Mouse (Mus musculus) liver, adult 2 months (tissue): Measurements from ENCODE around the gene Fn1. TPM values are rescaled to one million over a fixed set of nuclear protein-coding genes. Genes with fewer than 3 reads are reported as not detected.

Experiments
- DNase-seq: peaks from one replicate; pipeline ENCODE4 v3.0.0-alpha.2; 2011; ENCODE audit warnings: low read depth, low spot score; ENCODE audit errors: extremely low read depth
- H3K27ac ChIP-seq: fragments of 200-500 bp; replicated peaks from 2 replicates; pipeline ENCODE4 v1.5.1; 2012; ENCODE audit warnings: low read depth, mild to moderate bottlenecking, control low read depth, inconsistent platforms, low read length; ENCODE audit not compliant: insufficient read depth
- H3K27me3 ChIP-seq: fragments of 200-500 bp; 2 replicates; pipeline ENCODE4 v1.6.1; 2012; ENCODE audit warnings: mild to moderate bottlenecking, moderate library complexity, low read length, inconsistent platforms; ENCODE audit not compliant: control insufficient read depth, insufficient read depth
- H3K36me3 ChIP-seq: fragments of 200-500 bp; 2 replicates; pipeline ENCODE4 v1.6.1; 2012; ENCODE audit warnings: low read length, inconsistent platforms; ENCODE audit not compliant: control insufficient read depth, insufficient read depth
- H3K4me1 ChIP-seq: fragments of 200-500 bp; 2 replicates; pipeline ENCODE4 v1.6.1; 2011; ENCODE audit warnings: low read length; ENCODE audit not compliant: control insufficient read depth, insufficient read depth
- H3K4me3 ChIP-seq: fragments of 200-500 bp; 2 replicates; pipeline ENCODE4 v1.5.1; 2011; ENCODE audit warnings: low read depth, mild to moderate bottlenecking, control low read depth, low read length, moderate library complexity; ENCODE audit not compliant: insufficient read depth
- H3K79me2 ChIP-seq: fragments of 200-500 bp; 2 replicates; pipeline ENCODE4 v1.6.1; 2012; ENCODE audit warnings: inconsistent platforms, mild to moderate bottlenecking, low read length, moderate library complexity; ENCODE audit not compliant: control insufficient read depth, insufficient read depth
- H3K9ac ChIP-seq: fragments of 200-500 bp; 2 replicates; pipeline ENCODE4 v1.6.1; 2012; ENCODE audit warnings: low read depth, mild to moderate bottlenecking, control low read depth, inconsistent platforms, low read length
- CTCF ChIP-seq: fragments of 200-500 bp; IDR thresholded peaks from 2 replicates; pipeline ENCODE4 v1.5.1; 2011; ENCODE audit warnings: low read depth, low read length, control low read depth
- POLR2A ChIP-seq: fragments of 200-500 bp; IDR thresholded peaks from 2 replicates; pipeline ENCODE4 v1.6.1; 2011; ENCODE audit warnings: low read length, control low read depth; ENCODE audit not compliant: insufficient read depth; ENCODE audit errors: extremely low read depth
- WGBS: fragments of 180-500 bp; shearing (Covaris S2); methylation state at CpG from one replicate; pipeline ENCODE4 v1.1.7; 2018; 5-methylcytosine and 5-hydroxymethylcytosine counted together
- polyA plus RNA-seq: library from polyadenylated mRNA; depleted of rRNA; stranded (reverse); fragments of >200 nt; gene quantifications from 2 replicates; pipeline ENCODE4 v1.2.3, GENCODE M21; 2012
- total RNA-seq: library from RNA; depleted of rRNA; stranded (reverse); fragments of >200 nt; gene quantifications from 2 replicates; pipeline ENCODE4 v1.2.3, GENCODE M21; 2014

The Fn1 gene
- total and polyA plus RNA-seq, 2 experiments, result 530 to 698 TPM

DNA sequence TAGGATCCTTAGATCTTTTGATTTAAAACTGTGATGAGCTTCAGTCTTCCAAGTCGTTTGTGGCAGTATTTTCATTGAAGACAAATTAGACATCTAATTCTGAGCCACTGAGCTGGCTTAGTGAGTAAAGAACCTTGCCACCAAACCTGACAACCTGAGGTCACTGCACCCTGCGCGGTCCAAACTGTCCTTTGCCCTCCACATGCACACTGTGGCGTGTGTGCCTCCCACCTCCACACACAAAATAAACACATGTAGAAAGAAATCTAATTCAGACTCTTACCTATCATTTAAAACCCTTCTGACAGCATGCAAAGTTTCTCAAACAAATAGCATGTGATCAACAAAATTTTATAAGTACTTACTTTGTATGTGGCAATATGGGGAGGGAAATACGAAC is 6.2 kb downstream of the Fn1 start:
- H3K36me3 ChIP-seq, result peaks cover 76% of the 10 kb centered on the region
- H3K4me1 ChIP-seq, result peaks cover 14% of the 10 kb centered on the region
- peaks cover 10% of the 10 kb centered on the region for H3K79me2 ChIP-seq
- H3K27ac ChIP-seq, result peak overlapping the region; percentile 35; the same call in 1 of the 2 replicates
- DNase-seq, result peak; percentile 92
- TF ChIP-seq POLR2A (no peak), CTCF (no peak)
- no peaks in the 10 kb centered on the region for H3K27me3 ChIP-seq
- no peak overlapping the region for H3K9ac ChIP-seq
- 24% methylated on average over 5 of the region's 5 CpGs for WGBS
- H3K4me3 ChIP-seq, result peak overlapping the region; percentile 12; the same call in 1 of the 2 replicates

DNA sequence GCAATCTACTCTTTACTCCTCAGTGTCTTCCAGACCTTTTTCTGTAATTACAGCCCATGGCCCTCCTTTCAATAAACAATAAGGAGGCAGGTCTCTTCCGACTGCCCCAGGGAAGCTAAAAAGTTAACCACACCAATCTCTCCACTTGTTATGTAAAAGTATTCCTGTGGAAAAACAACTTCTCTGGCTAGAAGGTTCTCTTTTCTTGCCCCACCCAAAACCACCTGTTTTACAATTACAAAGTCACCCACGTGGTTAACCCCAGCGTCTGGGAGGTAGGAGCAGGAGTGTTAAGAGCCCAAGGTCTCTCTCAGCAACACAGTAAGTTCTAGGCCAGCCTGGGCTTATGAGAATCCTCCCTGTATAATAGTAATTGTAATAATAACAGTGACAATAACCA is 7.0 kb downstream of the Fn1 start:
- TF ChIP-seq POLR2A (no peak), CTCF (no peak)
- H3K27me3 ChIP-seq, result no peaks in the 10 kb centered on the region
- H3K79me2 ChIP-seq, result peaks cover 10% of the 10 kb centered on the region
- H3K4me1 ChIP-seq, result peaks cover 17% of the 10 kb centered on the region
- H3K9ac ChIP-seq, result no peak overlapping the region
- WGBS, result 45% methylated on average over 3 of the region's 3 CpGs
- peaks cover 84% of the 10 kb centered on the region for H3K36me3 ChIP-seq
- no peak for DNase-seq
- H3K4me3 ChIP-seq, result no peak overlapping the region
- H3K27ac ChIP-seq, result peak overlapping the region; percentile 8; the same call in 1 of the 2 replicates

DNA sequence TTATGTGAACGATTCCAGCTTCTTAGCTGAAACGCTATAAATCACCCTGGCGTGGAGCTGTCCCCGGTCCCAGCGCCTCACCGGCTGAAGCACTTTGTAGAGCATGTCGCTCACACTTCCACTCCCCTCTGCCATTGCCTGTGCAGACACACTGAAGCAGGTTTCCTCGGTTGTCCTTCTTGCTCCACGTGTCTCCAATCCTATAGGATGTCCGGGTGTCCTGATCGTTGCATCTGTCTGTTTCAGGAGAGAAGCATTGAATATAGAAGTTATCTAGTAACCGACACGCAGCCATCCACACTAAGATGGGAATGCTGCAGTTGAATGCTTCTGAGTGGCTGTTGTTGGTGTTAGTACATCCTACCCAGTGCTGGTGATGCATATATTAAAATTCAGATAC is 7.5 kb downstream of the Fn1 start:
- TF ChIP-seq CTCF (no peak), POLR2A (no peak)

DNA sequence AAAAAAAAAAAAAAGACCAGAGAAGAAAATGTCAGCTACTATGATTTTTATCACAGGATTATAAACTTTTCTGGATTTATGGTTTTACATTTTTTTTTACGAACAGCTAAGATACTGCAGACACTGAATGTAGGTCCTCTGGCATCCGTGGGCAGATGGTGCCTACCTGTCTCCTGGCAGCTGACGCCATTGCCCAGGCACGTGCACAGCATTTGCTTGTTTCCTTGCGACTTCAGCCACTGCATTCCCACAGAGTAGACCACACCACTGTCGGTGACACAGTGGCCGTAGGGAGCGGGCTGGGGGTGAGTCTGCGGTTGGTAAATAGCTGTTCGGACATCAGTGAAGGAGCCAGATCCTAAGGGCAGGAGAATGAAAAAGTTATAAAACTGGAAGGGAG is 10.2 kb downstream of the Fn1 start:
- Histone ChIP-seq H3K4me3 (no peak overlapping the region), H3K4me1 (peaks cover 16% of the 10 kb centered on the region), H3K79me2 (0 out of 2 replicates have a peak, but pooled peaks cover under 1% of the 10 kb centered on the region), H3K27ac (no peak overlapping the region), H3K9ac (no peak overlapping the region), H3K36me3 (peaks cover 86% of the 10 kb centered on the region), H3K27me3 (no peaks in the 10 kb centered on the region)
- WGBS, result 75% methylated on average over 10 of the region's 10 CpGs
- no peak for TF ChIP-seq POLR2A
- no peak for TF ChIP-seq CTCF
- no peak for DNase-seq

More for the DNA sequence above, 7.5 kb downstream of the Fn1 start:
- DNase-seq, result no peak
- peaks cover 10% of the 10 kb centered on the region for H3K79me2 ChIP-seq
- WGBS, result 92% methylated on average over 13 of the region's 13 CpGs
- H3K4me3 ChIP-seq, result no peak overlapping the region
- peaks cover 87% of the 10 kb centered on the region for H3K36me3 ChIP-seq
- no peaks in the 10 kb centered on the region for H3K27me3 ChIP-seq
- peaks cover 17% of the 10 kb centered on the region for H3K4me1 ChIP-seq
- H3K9ac ChIP-seq, result no peak overlapping the region
- no peak overlapping the region for H3K27ac ChIP-seq

DNA sequence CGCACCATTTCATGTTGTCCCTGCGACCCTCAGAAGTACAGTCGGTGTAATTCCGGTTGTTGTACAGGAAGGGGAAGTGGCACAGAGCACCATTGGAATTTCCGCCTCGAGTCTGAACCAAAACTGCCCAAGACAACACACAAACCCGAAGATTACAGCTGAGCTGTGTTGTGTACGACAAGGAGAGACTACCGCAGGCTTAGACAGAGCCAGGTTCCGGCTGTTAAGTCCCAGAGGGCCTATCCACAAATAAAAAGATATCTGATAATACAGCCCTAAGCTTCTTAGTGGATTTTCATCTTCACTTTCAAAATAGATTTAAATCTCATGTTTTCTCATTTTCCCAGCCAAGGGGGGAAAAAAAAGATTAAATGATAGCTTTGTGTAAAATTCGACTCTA is 11.8 kb downstream of the Fn1 start:
- Histone ChIP-seq H3K9ac (no peak overlapping the region), H3K36me3 (peaks cover 89% of the 10 kb centered on the region), H3K79me2 (no peaks in the 10 kb centered on the region), H3K27me3 (no peaks in the 10 kb centered on the region), H3K4me3 (no peak overlapping the region), H3K4me1 (peaks cover 21% of the 10 kb centered on the region), H3K27ac (no peak overlapping the region)
- 85% methylated on average over 11 of the region's 11 CpGs for whole genome bisulfite sequencing
- TF ChIP-seq CTCF (no peak), POLR2A (no peak)
- DNase-seq, result no peak

DNA sequence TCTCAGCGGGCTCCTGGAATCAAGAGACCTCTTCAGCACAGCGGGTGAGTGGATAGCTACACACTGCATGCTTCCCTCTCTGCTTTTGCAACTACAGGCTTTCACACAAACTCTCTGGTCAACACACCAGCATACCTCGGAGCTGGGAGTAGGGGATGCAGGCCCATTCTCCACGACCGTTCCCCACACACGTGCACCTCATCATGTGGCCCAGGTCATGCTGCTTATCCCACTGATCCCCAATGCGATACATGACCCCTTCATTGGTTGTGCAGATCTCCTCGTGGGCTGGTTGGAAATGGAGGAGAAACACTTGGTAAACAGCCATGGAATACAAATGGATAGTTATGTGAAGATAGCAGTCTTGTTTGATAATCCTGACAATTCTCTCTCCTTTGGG is 12.8 kb downstream of the Fn1 start:
- Histone ChIP-seq H3K9ac (no peak overlapping the region), H3K4me3 (no peak overlapping the region), H3K27me3 (no peaks in the 10 kb centered on the region), H3K27ac (no peak overlapping the region), H3K79me2 (no peaks in the 10 kb centered on the region), H3K36me3 (peaks cover 84% of the 10 kb centered on the region), H3K4me1 (peaks cover 29% of the 10 kb centered on the region)
- no peak for TF ChIP-seq CTCF
- no peak for TF ChIP-seq POLR2A
- no peak for DNase-seq
- WGBS, result 81% methylated on average over 8 of the region's 8 CpGs
